Mouse (Mus musculus) testis, postnatal 14 days (tissue): ENCODE results near the gene Cxcl5.

Experiments
- DNase-seq: peaks from one replicate; pipeline ENCODE4 v3.0.0; 2021; ENCODE audit warnings: low spot score

Cxcl5 gene

GRCm38 (mm10) chr5:90759077-90760065 lies at the start of gene Cxcl5:
Gene Cxcl5 (plus strand): TSS chr5:90759360.
- DNase-seq = no peak

GRCm38 (mm10) chr5:90711409-90711808 lies 47.8 kb upstream of the Cxcl5 start:
- DNase-seq = no peak

GRCm38 (mm10) chr5:90717937-90718336 lies 41.2 kb upstream of the Cxcl5 start:
- no peak for DNase-seq

GRCm38 (mm10) chr5:90722656-90723055 lies 36.5 kb upstream of the Cxcl5 start:
- no peak for DNase-seq

GRCm38 (mm10) chr5:90728254-90728653 lies 30.9 kb upstream of the Cxcl5 start:
- DNase-seq = no peak

GRCm38 (mm10) chr5:90731480-90731879 lies 27.7 kb upstream of the Cxcl5 start:
- DNase-seq = no peak

GRCm38 (mm10) chr5:90742029-90742428 lies 17.1 kb upstream of the Cxcl5 start:
- no peak for DNase-seq

- no peak for DNase-seq
These were observed 5.2 kb upstream of the Cxcl5 start for GRCm38 (mm10) chr5:90753934-90754333.

GRCm38 (mm10) chr5:90758020-90758605 lies 1.0 kb upstream of the Cxcl5 start:
- peak; percentile 14 for DNase-seq

- DNase-seq = no peak
These were observed 1.1 kb downstream of the Cxcl5 start for GRCm38 (mm10) chr5:90760303-90760702.

- DNase-seq = no peak
These were observed 1.7 kb downstream of the Cxcl5 start for GRCm38 (mm10) chr5:90760844-90761243.

- DNase-seq = no peak
These were observed 2.7 kb downstream of the Cxcl5 start for GRCm38 (mm10) chr5:90761834-90762233.

GRCm38 (mm10) chr5:90763912-90764665 lies 4.9 kb downstream of the Cxcl5 start:
- no peak for DNase-seq

GRCm38 (mm10) chr5:90765821-90766606 lies 6.9 kb downstream of the Cxcl5 start:
- DNase-seq = no peak

GRCm38 (mm10) chr5:90768218-90768617 lies 9.1 kb downstream of the Cxcl5 start, which contains the start of gene Ppbp:
Gene Ppbp (plus strand): TSS chr5:90768518.
- no peak for DNase-seq

- no peak for DNase-seq
These were observed 12.2 kb downstream of the Cxcl5 start for GRCm38 (mm10) chr5:90771369-90771768.

GRCm38 (mm10) chr5:90771880-90772653 lies 12.9 kb downstream of the Cxcl5 start, which contains the start of gene Pf4:
Gene Pf4 (plus strand): TSS chr5:90772435.
- DNase-seq = no peak

GRCm38 (mm10) chr5:90775562-90775961 lies 16.4 kb downstream of the Cxcl5 start:
- DNase-seq = no peak

- DNase-seq = no peak
These were observed 18.5 kb downstream of the Cxcl5 start for GRCm38 (mm10) chr5:90777621-90778020.

- no peak for DNase-seq
These were observed 19.7 kb downstream of the Cxcl5 start for GRCm38 (mm10) chr5:90778856-90779255.

- DNase-seq = no peak
These were observed 24.5 kb downstream of the Cxcl5 start for GRCm38 (mm10) chr5:90783697-90784096.
